Mouse (Mus musculus) heart, postnatal 4 days (tissue): ENCODE data around the gene 4932438A13Rik. TPM values are rescaled to one million over a fixed set of nuclear protein-coding genes. Genes with fewer than 3 reads are reported as not detected.

ENCODE experiments used
- DNase-seq: peaks from one replicate; pipeline ENCODE4 v3.0.0; 2021
- total RNA-seq, 2 experiments: library from RNA; stranded (reverse); gene quantifications; 2 replicates each; pipeline ENCODE4 v1.2.3; 2021

Gene 4932438A13Rik
- total RNA-seq = 10 to 100 TPM; 49.6 to 52.7 TPM

- peak; percentile 100 for DNase-seq
These were observed at the start of gene 4932438A13Rik for GRCm38 (mm10) chr3:36862721-36863275. Gene 4932438A13Rik, plus strand, starts transcription at chr3:36863104.

GRCm38 (mm10) chr3:36816633-36817032 lies 46.3 kb upstream of the 4932438A13Rik start:
- DNase-seq = no peak

GRCm38 (mm10) chr3:36819402-36819801 lies 43.5 kb upstream of the 4932438A13Rik start:
- peak; percentile 25 for DNase-seq

- DNase-seq = no peak
These were observed 41.9 kb upstream of the 4932438A13Rik start for GRCm38 (mm10) chr3:36821037-36821436.

- no peak for DNase-seq
These were observed 37.8 kb upstream of the 4932438A13Rik start for GRCm38 (mm10) chr3:36825098-36825497.

GRCm38 (mm10) chr3:36825554-36825953 lies 37.4 kb upstream of the 4932438A13Rik start:
- DNase-seq = no peak

GRCm38 (mm10) chr3:36827274-36828025 lies 35.5 kb upstream of the 4932438A13Rik start:
- DNase-seq = no peak

- DNase-seq = no peak
These were observed 32.7 kb upstream of the 4932438A13Rik start for GRCm38 (mm10) chr3:36830218-36830617.

GRCm38 (mm10) chr3:36834426-36834825 lies 28.5 kb upstream of the 4932438A13Rik start:
- no peak for DNase-seq

GRCm38 (mm10) chr3:36834832-36835231 lies 28.1 kb upstream of the 4932438A13Rik start:
- no peak for DNase-seq

- DNase-seq = peak; percentile 28
These were observed 27.2 kb upstream of the 4932438A13Rik start for GRCm38 (mm10) chr3:36835525-36836203.

- DNase-seq = no peak
These were observed 26.1 kb upstream of the 4932438A13Rik start for GRCm38 (mm10) chr3:36836833-36837232.

- peak; percentile 78 for DNase-seq
These were observed 22.0 kb upstream of the 4932438A13Rik start for GRCm38 (mm10) chr3:36840650-36841555.

- no peak for DNase-seq
These were observed 9.0 kb upstream of the 4932438A13Rik start for GRCm38 (mm10) chr3:36853733-36854440.

GRCm38 (mm10) chr3:36861411-36862410 lies 1.2 kb upstream of the 4932438A13Rik start:
- DNase-seq = no peak

- no peak for DNase-seq
These were observed 523 bp downstream of the 4932438A13Rik start for GRCm38 (mm10) chr3:36863427-36863826.

- DNase-seq = no peak
These were observed 977 bp downstream of the 4932438A13Rik start for GRCm38 (mm10) chr3:36863881-36864280.

- DNase-seq = no peak
These were observed 1.6 kb downstream of the 4932438A13Rik start for GRCm38 (mm10) chr3:36864466-36864865.

- no peak for DNase-seq
These were observed 42.5 kb downstream of the 4932438A13Rik start for GRCm38 (mm10) chr3:36905372-36905771.

- DNase-seq = no peak
These were observed 54.9 kb downstream of the 4932438A13Rik start for GRCm38 (mm10) chr3:36917832-36918231.
